Mouse (Mus musculus) liver, postnatal 0 days (tissue): ENCODE results near the gene Ece1. TPM values are rescaled to one million over a fixed set of nuclear protein-coding genes. Genes with fewer than 3 reads are reported as not detected.
A peak's percentile ranks its signal among the peaks of the same experiment; 100 is the strongest.

ENCODE experiments used
- ATAC-seq: fragments of 200-750 bp; cut with Nextera tagmentation; 2 replicates; pipeline ENCODE4 v1.8.0; 2017; ENCODE audit warnings: mild to moderate bottlenecking, moderate library complexity
- DNase-seq: peaks from one replicate; pipeline ENCODE4 v3.0.0-alpha.2; 2016
- H3K27ac ChIP-seq: fragments of 300-500 bp; sonication (generic); 2 replicates; pipeline ENCODE4 v1.5.1; 2014; ENCODE audit warnings: antibody characterized with exemption, moderate library complexity, mild to moderate bottlenecking, low read depth
- H3K27me3 ChIP-seq: fragments of 300-500 bp; sonication (generic); 2 replicates; pipeline ENCODE4 v1.6.1; 2014; ENCODE audit warnings: low read length, control low read depth, mixed read lengths; ENCODE audit not compliant: insufficient read depth
- H3K36me3 ChIP-seq: fragments of 300-500 bp; sonication (generic); replicated peaks from 2 replicates; pipeline ENCODE4 v1.6.1; 2014; ENCODE audit warnings: mild to moderate bottlenecking, control low read depth, low read length, moderate library complexity, mixed read lengths; ENCODE audit not compliant: insufficient read depth
- H3K4me1 ChIP-seq: fragments of 300-500 bp; sonication (generic); 2 replicates; pipeline ENCODE4 v1.6.1; 2014; ENCODE audit warnings: antibody characterized with exemption, mild to moderate bottlenecking, control low read depth; ENCODE audit not compliant: insufficient read depth
- H3K4me2 ChIP-seq: fragments of 300-500 bp; sonication (generic); 2 replicates; pipeline ENCODE4 v1.6.1; 2014; ENCODE audit warnings: low read depth, mild to moderate bottlenecking, low read length, moderate library complexity, mixed read lengths
- H3K4me3 ChIP-seq: fragments of 300-500 bp; sonication (generic); 2 replicates; pipeline ENCODE4 v1.5.1; 2014; ENCODE audit warnings: low read depth, low read length
- H3K9ac ChIP-seq: fragments of 300-500 bp; sonication (generic); replicated peaks from 2 replicates; pipeline ENCODE4 v1.6.1; 2014; ENCODE audit warnings: mild to moderate bottlenecking, moderate library complexity
- H3K9me3 ChIP-seq: fragments of 300-500 bp; sonication (generic); 2 replicates; pipeline ENCODE4 v1.6.1; 2016; ENCODE audit warnings: mild to moderate bottlenecking, control low read depth, low read length, mixed read lengths
- CTCF ChIP-seq: sonication (generic); IDR thresholded peaks from 2 replicates; pipeline ENCODE4 v1.5.1; 2016; ENCODE audit warnings: antibody characterized with exemption, low read depth
- EP300 ChIP-seq: IDR thresholded peaks from 2 replicates; pipeline ENCODE4 v1.6.1; 2016; ENCODE audit warnings: antibody characterized with exemption, low read depth, mild to moderate bottlenecking
- WGBS: fragments of 180-500 bp; shearing (Covaris S2); extraction: QIAGEN DNeasy Blood & Tissue Kit; methylation state at CpG from one replicate; pipeline ENCODE4 v1.1.7; 2014; ENCODE audit not compliant: insufficient replicate concordance; 5-methylcytosine and 5-hydroxymethylcytosine counted together
- polyA plus RNA-seq: library from polyadenylated mRNA; unstranded; fragments of >200 nt; fragmentation: Nextera tagmentation; extraction: Ambion mirVana; gene quantifications from 2 replicates; pipeline ENCODE4 v1.2.1, GENCODE M21; 2015

The Ece1 gene
- polyA plus RNA-seq, 1 experiment from 2014 or later: 35.7 TPM

DNA sequence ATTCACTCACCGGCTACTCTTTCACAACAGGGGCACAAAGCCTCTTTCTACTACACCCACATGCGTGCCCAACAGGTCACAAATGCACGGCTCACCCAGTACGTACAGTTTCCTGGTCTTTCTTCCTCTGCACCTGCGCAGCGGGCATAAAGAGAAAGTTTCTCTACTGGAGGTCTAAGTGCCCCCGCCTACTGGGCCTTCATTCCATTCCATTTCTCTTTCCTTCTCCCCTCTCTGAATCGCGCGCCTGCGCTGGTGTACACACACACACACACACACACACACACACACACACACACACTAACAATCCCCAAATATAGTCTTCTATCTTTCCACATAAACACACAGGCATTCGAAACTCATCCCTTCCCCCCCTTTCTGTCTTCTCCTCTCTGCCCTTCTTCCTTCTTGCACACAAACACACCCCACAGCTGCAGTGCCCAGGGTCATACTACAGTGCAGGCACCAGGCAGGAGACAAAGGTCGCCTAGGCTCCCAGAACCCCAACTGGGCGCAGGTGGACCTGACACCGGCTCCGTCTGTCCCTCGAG, 501 bp upstream of the Ece1 start:
- peak; percentile 40 for DNase-seq
- H3K4me1 ChIP-seq: peaks cover 30% of the 10 kb centered on the region

GRCm38 (mm10) chr4:137862516-137863240, 641 bp downstream of the Ece1 start:
- peak overlapping the region; percentile 84 for H3K9ac ChIP-seq
- H3K9me3 ChIP-seq: no peaks in the 10 kb centered on the region
- DNase-seq (peak; percentile 35), ATAC-seq (peak; percentile 10)
- peak overlapping the region; percentile 83 for H3K4me2 ChIP-seq
- no peaks in the 10 kb centered on the region for H3K36me3 ChIP-seq
- H3K4me1 ChIP-seq: peaks cover 34% of the 10 kb centered on the region
- H3K4me3 ChIP-seq: peak overlapping the region; percentile 76
- WGBS: 10% methylated on average over 21 of the region's 21 CpGs
- peak overlapping the region; percentile 87 for H3K27ac ChIP-seq
- H3K27me3 ChIP-seq: no peaks in the 10 kb centered on the region
- no peak for TF ChIP-seq EP300
- TF ChIP-seq CTCF: no peak

More for the DNA sequence above, 501 bp upstream of the Ece1 start:
- TF ChIP-seq EP300 (no peak), CTCF (no peak)
- H3K27ac ChIP-seq: peak overlapping the region; percentile 87
- H3K4me2 ChIP-seq: peak overlapping the region; percentile 83
- peak overlapping the region; percentile 84 for H3K9ac ChIP-seq
- ATAC-seq: peak; percentile 76
- 7% methylated on average over 16 of the region's 17 CpGs for WGBS
- peak overlapping the region; percentile 76 for H3K4me3 ChIP-seq
- H3K27me3 ChIP-seq: no peaks in the 10 kb centered on the region
- H3K9me3 ChIP-seq: no peaks in the 10 kb centered on the region
- H3K36me3 ChIP-seq: no peaks in the 10 kb centered on the region

DNA sequence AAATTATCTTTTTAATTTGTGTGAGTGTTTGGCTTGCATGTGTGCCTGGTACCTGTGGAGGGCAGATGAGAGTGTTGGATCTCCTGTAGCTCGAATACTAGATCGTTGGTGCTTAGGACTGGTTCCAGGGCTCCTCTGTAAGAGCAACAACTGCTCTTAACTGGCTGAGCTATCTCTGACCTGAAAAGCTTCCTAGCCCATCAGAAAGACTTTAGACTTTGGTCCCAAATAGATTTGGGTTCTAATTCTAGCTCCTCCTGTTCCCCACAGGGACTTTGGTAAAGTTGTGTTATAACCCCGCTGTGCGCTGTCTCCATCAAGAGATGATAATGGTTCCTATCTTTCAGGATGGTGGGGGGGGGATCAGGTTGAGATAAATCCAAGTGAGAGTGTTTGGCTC, 2.0 kb downstream of the Ece1 start:
- ATAC-seq: no peak
- H3K27ac ChIP-seq: no peak overlapping the region
- H3K9me3 ChIP-seq: no peaks in the 10 kb centered on the region
- no peaks in the 10 kb centered on the region for H3K27me3 ChIP-seq
- peak overlapping the region; percentile 83 for H3K4me2 ChIP-seq
- no peak for DNase-seq
- H3K4me1 ChIP-seq: peaks cover 36% of the 10 kb centered on the region
- 77% methylated on average over 4 of the region's 4 CpGs for WGBS
- H3K36me3 ChIP-seq: no peaks in the 10 kb centered on the region
- no peak overlapping the region; the same call in 1 of the 2 replicates for H3K4me3 ChIP-seq
- no peak overlapping the region for H3K9ac ChIP-seq
- TF ChIP-seq EP300 (no peak), CTCF (no peak)

DNA sequence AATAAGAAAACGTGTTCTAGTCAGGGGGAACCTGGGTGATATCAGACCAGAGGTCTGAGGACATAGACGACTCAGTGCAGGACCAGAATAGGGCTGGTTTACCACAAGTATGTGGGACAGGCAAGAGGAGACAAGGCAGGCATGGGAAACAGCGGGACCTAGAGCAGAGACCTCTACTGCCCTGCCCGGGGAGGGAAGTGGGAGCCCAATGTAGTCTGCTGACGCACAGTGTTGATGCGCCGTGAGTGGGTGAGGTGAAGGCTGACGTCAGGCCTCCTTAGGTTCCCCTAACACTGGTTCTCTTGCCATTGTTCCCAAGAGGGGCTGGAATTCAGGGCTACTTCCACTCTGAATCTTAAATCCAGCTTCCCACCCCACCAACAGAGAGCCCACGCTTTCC, 2.7 kb downstream of the Ece1 start:
- Histone ChIP-seq H3K4me1 (peaks cover 37% of the 10 kb centered on the region), H3K36me3 (no peaks in the 10 kb centered on the region), H3K4me2 (peak overlapping the region; percentile 83), H3K9ac (peak overlapping the region; percentile 9; the same call in 1 of the 2 replicates), H3K4me3 (no peak overlapping the region), H3K27ac (0 out of 2 replicates have a peak overlapping the region, but pooled peaks have one; percentile 30), H3K27me3 (no peaks in the 10 kb centered on the region), H3K9me3 (no peaks in the 10 kb centered on the region)
- TF ChIP-seq CTCF: no peak
- no peak for TF ChIP-seq EP300
- ATAC-seq (no peak), DNase-seq (no peak)
- 30% methylated on average over 9 of the region's 9 CpGs for WGBS

DNA sequence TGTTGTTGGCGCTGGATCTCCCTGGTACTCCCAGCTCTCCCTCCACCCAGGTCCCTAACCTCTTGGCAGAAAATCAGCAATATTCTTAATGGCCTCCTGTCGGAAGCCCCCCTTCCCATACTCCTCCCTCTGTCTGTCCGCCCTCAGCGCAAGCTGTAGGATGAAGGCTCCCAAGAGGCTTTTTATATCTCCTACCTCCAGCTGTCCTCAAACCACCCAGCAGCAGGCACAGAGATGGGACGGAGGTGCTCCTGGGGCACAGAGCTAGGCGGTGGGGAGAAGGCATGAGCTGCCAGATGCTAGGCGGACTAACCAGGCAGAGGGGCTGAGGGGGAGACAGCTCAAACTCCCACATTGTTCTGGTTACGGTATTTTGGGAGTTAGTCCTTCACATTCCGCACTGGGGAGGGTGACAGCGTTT, 3.2 kb downstream of the Ece1 start:
- TF ChIP-seq EP300 (no peak), CTCF (no peak)
- Histone ChIP-seq H3K4me1 (peaks cover 42% of the 10 kb centered on the region), H3K4me2 (peak overlapping the region; percentile 83), H3K36me3 (no peaks in the 10 kb centered on the region), H3K27ac (0 out of 2 replicates have a peak overlapping the region, but pooled peaks have one; percentile 30), H3K9me3 (no peaks in the 10 kb centered on the region), H3K4me3 (no peak overlapping the region), H3K27me3 (no peaks in the 10 kb centered on the region), H3K9ac (peak overlapping the region; percentile 9; the same call in 1 of the 2 replicates)
- 68% methylated on average over 10 of the region's 10 CpGs for WGBS
- ATAC-seq: no peak
- DNase-seq: no peak

DNA sequence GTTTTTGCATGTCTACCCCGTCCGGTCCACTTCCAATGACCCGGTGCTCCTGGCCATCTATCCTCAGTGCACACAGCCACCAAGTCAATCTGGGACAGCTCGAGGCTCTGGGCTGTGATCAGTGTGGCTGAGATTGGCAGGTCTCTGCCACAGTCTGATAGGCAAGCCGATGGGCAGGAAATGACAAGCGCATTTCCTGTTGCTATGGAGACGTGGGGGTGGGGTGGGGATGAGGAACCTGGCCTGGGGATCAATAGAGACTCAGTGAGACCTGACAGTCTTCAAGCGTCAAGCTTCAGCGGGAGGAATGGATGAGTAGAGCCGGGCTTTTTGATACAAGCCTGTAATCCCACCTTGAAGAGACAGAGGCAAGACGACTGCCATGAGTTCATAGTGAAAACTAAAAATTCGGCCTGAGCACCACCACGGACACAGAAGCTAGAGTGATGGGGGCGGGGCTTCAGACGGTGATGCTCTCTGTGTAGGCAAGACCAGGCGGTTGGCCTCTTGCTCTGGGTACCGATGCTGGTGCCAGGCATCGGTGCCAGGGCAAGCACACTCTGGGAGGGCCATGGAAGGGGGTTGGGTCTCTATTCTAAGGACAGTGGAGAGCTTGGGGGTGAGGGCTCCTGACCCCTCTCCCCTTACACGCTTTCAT, 4.3 kb downstream of the Ece1 start:
- no peak overlapping the region for H3K27ac ChIP-seq
- H3K9ac ChIP-seq: no peak overlapping the region
- no peaks in the 10 kb centered on the region for H3K9me3 ChIP-seq
- peak overlapping the region; percentile 30 for H3K4me2 ChIP-seq
- peak; percentile 77 for DNase-seq
- no peak for ATAC-seq
- H3K4me3 ChIP-seq: no peak overlapping the region
- TF ChIP-seq CTCF (no peak), EP300 (no peak)
- H3K4me1 ChIP-seq: peaks cover 49% of the 10 kb centered on the region
- H3K27me3 ChIP-seq: no peaks in the 10 kb centered on the region
- no peaks in the 10 kb centered on the region for H3K36me3 ChIP-seq
- WGBS: 21% methylated on average over 19 of the region's 19 CpGs
